Mouse (Mus musculus) adrenal gland (tissue): ENCODE measurements at regions not wholly inside any gene's neighbourhood (a gene's known extent, or its start where the extent isn't known, plus 50 kb on each side); places are given as distances from the start of the nearest gene placed in this dataset.

Experiments used
- intact Hi-C: fragments of 180-260 bp; cut with DNase I; formaldehyde crosslinking; loops from one replicate; pipeline ENCODE4 v1.15.1; 2025

DNA sequence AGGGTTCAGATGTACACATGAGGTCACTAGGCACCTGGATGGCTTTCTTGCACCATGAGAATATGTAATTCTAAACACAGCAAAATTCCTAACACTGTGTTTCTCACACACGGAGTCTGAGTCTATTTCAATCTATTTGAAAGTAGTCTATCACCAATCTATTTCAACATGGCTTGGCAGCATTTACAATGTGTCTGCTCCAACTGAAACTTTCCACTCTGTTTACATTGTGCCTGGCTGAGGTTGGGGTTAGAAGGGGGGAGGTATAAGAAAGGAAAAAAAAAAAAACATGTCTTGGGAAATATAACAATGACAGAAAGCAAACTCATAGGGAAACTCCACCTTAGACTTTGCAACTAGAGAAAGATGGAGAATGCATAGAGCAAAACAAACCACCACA lies 602.9 kb upstream of the Arid1b start:
- intact Hi-C loops, result no loop called here

DNA sequence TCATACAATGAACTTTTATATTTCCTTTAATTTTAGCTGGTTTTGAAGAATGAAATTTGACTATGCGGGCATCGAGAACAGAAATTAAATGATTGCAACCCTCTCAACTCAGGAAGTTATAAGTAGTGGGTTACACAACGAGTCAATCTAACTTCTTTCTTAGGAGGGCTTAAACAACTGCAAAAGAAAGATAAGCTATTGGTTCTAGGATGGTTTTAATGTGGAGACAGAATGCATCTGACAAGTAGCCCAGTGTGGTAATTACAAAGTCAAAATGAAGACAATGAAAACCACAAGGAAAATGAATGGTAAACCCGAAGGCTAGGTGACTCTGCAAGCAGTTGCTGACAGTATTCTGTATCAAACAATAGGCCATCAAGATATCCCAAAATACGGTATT lies 598.0 kb upstream of the Arid1b start:
- intact Hi-C loops, result no loop called here

DNA sequence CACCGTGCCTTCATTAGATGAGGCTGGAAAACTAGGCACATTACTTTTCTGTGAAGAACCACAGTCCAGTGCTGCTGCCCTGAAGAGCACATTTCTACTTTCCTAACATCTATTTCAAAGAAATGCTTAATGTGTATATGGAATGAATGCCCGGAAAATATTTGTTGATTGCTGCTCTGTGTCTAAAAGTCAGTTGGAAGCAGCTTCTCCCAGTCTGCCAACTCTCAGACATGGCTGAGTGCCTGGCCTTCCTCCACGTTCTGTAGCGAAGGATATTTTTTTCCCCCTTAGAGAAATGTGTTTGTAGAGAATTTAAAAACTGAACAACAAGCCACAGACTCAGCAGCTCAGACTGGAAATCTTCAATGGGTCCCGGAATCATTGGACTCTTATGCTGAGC lies 576.4 kb upstream of the Arid1b start:
- intact Hi-C loops, result no loop called here

DNA sequence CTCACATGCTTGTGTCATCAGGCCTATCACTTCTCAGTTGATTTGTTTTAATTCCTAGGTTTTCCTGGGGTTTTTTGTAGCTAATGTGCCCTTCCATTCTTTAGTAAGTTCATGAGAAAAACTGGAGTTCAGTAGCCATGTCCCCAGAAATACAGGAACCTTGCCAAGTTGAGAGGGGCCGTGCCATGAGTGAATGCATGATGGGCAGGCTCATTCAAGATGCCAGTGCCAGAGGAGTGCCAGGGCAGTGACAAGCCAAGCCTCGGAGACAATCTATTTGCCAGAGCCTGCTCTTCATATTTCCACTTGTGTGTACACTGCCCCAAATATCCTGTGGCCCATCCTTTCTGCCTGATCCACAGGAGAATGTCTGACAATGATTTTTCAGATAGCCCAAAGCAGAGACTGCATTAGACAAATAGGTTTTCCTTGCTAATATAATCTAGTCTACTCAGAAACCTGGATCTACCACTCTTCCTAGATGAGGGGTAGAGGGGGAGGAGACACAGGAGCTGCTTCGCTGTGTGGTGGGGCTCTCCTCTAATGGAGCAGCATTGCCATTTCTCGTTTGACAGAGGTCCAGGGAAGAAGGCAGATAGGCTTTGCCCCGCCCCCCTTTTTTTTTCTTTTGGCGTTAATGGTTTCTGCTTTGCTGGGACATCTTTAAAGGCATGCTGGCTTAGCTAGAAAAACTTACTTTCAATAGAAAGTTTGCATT lies 569.5 kb upstream of the Arid1b start:
- intact Hi-C loops, result no loop called here

DNA sequence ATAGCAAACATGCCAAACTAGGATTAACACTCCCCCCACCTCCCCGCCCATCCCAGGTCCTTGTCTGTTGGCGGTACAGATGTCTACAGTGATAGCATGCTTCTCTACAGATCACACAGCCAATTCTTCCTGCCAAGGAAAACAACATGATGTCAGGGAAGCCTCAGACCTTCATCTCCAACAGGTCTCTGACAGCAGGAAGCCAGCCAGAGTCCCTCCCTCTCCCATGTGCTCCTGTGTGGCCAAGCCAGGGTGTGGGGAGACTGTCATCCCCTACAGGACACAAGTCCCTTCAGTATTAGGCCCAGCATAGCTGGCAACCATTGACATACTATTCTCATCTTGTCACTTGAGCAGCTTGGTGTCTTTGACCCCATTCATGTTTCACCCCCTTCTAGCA lies 568.8 kb upstream of the Arid1b start:
- intact Hi-C loops, result no loop called here

DNA sequence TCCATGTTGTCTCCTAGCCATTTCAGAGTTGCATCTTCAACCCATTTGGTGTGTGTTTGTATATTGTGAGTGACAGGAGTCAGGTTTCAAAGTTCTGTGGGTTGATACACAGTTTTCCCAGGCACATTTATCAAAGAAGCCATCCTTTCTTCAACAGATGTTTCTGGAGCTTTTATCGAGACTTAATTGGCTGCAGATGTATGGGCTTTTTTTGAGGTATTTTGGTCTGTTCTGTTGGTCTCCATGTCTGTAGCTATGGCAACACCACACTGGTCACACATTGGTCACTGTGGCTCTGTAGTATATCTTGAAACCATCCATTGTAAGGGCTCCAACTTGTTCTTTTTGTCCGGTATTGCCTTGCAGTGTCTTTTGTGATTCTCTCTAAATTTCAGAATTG lies 565.1 kb upstream of the Arid1b start:
- intact Hi-C loops, result no loop called here

DNA sequence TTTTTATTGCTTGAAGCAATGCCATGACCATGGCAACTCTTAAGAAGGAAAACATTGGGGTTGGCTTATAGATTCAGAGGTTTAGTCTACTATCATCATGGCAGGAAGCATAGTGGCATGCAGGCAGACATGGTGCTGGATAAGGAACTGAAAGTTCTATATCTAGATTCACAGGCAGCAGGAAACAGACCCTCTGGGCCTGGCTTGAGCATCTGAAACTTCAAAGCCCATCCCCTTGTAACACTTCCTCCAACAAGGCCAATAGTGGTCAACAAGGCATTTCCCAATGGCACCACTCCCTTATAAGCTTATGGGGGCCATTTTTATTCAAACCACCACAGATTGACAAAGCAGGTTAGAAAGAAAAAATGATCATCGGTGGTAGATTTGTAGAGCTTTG lies 548.5 kb upstream of the Arid1b start:
- intact Hi-C loops, result no loop called here

DNA sequence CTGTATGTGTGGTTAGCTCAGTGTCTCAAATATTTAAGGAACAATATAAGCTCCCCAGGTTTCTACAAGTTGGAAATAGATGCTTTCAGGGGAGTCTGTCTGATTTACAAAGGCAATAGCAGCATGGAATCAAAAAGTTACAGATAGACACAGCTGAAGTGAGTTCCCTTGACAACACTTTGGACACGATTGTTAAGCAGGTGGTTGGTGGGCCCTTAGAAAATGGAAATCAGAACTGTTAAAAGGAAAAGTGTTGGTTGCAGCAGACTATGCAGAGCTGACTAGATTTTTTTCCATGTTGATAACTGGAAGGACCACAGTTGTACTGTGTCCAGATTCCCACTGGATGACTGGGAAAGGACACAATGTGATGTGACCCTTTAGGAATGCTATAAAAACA lies 536.6 kb upstream of the Arid1b start:
- intact Hi-C loops, result no loop called here

DNA sequence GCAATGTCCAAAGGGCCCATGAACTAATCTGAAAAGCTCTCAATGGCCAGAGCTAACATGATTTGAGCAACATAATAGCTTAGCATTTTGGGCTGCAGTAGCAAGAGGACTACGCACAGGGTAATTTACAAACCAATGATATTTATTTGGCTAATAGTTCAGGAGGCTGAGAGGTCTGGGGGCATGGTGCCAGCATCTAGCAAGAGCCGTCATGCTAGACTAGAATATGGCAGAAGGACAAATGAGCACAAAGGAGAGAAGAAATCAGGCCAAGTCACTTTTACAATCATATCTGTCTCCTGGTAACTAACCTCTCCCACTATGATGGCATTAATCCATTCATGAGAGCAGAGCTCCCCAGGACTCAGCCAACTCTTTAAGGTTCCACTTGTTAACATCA lies 532.6 kb upstream of the Arid1b start:
- intact Hi-C loops, result no loop called here

DNA sequence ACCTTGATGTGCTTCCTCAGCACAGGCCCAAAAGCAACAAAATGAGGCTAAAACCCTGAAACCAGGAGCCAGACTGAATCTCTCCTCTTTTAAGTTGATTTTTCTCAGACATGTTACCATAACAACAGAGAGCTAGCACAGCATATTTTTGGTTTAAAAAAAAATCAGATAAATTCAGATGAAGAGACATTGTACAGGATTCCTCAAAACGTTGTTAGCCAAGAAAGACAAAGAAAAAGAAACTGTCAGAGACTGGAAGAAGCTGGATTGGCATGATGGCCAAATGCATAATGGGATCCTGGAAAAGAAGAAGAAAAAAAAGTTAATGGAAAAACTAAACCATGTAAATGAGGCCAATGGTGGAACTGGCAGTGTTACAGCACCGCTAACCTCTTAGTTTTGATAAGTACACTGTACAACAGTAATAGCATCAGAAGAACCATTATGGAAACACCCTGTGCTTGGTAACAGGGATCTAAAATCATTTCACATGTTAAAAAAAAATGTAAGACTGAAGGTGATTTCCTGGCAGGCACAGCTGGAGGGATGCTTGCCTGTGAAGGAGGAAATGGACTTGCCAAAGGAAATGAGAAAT lies 529.7 kb upstream of the Arid1b start:
- intact Hi-C loops, result no loop called here

DNA sequence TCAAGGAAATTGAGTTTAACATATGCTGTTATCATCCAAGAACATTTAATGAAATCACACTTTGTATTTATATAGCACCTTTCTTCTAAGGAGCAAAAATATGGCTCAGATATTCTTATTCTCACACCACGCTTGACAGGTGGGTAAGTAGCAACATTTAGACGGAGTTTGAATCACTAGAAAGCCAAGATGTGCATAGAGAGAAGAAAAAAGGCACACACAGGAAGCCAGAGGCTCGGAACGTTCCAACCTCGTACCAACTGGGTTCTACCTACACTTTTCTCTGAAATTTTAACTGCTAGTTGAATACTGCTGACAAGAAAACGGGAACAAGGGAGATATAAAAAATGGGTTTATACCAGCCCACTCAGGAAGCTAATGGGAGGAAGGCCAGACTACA lies 528.4 kb upstream of the Arid1b start:
- intact Hi-C loops, result no loop called here

DNA sequence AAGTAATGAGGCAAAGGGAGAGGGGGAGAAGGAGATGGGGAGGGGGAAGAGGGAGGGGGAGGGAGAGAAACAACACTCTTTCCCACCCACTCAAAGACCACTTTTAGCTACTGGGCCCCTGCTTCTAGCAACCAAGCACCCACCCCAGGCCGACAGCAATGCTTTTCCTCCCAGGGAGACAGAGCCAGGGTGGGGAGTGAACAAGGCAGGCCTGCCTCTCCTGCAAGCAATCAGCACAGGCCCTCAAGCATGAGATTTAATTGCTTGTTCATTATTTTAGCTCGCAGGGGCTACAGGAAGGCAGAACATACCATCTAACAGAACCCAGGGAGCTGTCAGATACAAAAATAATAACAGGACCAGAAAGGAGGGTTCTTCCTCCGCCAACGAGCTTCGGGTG lies 521.7 kb upstream of the Arid1b start:
- intact Hi-C loops, result no loop called here

DNA sequence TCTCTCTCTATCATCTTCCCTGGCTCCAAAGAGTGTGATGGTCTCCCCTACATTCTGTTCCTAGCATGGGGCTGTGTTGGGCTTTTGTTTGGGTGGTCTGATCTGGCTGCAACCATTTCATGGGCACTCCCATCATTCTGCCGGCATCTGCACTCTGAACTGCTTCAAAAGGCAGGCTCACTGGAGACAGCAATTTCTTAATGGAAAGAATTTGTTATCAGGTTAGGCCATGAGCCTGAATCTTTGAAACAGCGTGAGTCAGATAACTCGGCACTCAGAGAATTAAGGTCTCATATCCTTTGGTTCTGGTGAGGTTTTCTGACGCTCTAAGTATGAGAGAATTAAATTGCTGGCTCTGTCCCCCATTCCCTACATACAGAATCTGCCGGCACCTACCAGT lies 519.8 kb upstream of the Arid1b start:
- intact Hi-C loops, result no loop called here

DNA sequence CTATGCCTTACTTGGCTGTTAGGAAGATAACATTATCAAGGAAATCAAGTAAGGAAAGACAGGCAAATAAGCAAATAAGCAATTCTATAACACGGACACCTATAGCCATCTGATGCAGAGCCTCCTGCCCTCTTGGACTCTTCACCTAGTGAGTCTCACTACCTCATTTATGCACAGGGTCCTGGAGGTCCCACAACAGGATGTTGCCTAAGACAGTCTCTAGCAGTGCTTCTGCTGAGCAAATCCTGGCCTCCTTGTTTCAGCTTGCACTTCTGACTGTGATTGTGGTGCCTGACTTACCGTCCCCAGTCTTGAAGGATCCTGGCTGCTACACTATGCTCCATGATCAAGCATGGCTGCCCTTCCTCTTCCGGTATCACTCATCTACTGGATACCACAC lies 518.5 kb upstream of the Arid1b start:
- intact Hi-C loops, result no loop called here

DNA sequence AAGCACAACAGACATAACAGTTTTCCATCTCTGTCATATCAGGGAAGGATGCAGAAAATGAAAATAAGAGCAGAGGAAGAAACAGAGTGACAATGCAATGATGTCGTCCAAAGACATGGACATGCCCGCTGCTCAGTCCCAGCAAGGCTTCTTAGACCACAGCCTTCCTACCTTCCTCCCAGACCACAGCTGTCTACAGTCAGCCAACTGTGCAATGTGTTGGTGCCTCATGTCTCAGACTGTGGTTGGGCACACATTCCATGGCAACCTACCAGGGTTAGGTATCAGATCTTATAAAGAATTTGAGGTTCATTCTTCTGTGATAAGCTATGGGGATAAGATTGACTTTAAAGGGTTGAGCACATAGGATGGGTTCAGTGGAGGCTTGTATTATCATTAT lies 499.7 kb upstream of the Arid1b start:
- intact Hi-C loops, result no loop called here

DNA sequence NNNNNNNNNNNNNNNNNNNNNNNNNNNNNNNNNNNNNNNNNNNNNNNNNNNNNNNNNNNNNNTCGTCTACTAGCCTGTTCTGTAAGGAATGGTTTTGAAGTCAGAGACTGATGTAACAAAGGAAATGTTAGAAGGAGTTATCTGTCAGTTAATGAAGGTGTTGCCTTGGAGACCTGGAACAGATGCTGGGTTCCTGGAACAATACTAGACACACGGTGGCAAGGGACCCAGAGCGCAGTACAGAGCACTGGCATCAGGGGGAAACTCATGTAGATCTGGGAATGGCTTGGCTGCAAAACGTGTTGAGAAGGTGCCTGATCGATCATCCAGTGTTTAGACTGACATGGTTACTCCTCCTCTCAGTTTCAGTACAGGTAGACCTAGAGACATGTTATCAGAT lies 493.6 kb upstream of the Arid1b start:
- intact Hi-C loops, result loop anchor here (10.0 kb wide), 1 partner anchor 276 kb away; no protein-coding TSS in a partner anchor

DNA sequence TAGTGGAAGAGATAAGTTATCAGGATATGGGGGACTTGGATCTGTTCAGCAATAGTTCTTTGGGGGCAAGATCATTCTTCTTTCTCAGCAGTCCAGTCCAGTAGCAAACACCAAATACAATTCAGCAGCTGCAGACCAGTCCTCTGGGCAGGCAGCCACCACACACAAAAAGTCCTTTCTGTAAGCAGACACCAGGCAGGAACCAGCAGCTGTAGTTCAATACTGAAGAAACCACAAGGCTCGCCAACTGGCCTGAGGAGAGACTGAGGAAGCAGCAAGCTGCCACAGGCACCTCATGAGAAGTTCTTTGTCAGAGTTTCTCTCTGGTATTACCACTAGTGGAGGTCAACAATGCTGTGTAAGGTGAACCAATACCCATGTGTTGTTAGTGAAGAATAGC lies 493.1 kb upstream of the Arid1b start:
- intact Hi-C loops, result loop anchor here (10.0 kb wide), 1 partner anchor 276 kb away; no protein-coding TSS in a partner anchor

DNA sequence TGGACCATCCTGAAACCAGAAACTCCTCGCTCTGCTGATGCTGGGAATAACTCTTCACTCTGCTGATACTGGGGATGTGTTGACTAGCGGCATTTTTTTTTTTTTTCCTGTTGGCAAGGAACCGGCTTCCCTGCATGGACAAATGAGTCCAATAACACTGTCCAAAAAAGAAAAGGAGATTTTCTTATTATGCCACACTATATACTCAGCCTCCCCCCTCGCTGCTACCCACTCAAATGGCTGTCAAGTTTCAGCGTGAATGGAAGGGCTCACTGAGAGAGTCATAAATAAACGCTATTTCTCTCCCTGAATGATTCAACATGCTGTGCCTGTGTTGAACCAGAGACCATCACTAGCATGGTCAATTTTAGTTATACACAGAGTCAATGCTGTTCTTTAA lies 489.2 kb upstream of the Arid1b start:
- intact Hi-C loops, result loop anchor here (10.0 kb wide), 1 partner anchor 280 kb away; no protein-coding TSS in a partner anchor

DNA sequence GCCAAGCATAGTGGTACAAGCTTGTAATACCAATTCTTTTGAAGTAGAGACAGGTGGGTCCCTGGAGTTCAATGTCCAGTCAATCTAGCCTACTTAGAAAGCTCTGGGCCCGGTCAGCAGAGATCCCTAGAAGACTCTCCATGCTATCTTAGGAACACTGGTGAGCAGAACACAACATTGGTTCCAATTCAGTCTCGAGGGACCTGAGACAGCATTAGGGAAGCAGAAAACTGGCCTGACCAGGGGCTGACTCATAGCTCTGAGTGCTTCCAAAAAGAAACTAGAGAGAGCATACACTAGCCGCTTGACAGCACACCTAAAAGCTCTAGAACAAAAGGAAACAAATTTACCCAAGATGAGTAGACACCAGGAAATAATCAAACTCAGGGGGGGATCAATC lies 484.6 kb upstream of the Arid1b start:
- intact Hi-C loops, result loop anchor here (10.0 kb wide), 1 partner anchor 285 kb away; no protein-coding TSS in a partner anchor

DNA sequence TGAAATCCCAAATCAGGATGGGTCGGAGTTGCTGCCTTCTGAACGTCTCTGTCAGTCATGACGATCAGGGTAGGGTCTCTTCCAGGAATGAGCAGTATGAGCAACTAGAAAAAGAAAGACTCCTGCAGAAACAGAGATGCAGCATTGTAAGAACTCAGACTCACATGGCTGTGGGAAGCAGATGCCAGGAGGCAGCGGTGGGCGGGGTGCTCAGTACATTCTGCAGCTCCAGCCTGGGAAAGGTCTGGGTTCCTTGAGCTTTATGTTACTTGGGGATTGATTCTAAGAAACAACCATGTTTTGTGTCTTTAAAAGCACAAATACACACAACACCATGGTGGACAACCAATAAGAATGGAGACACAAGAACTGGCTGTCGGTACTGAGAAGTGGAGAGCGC lies 478.0 kb upstream of the Arid1b start:
- intact Hi-C loops, result no loop called here

DNA sequence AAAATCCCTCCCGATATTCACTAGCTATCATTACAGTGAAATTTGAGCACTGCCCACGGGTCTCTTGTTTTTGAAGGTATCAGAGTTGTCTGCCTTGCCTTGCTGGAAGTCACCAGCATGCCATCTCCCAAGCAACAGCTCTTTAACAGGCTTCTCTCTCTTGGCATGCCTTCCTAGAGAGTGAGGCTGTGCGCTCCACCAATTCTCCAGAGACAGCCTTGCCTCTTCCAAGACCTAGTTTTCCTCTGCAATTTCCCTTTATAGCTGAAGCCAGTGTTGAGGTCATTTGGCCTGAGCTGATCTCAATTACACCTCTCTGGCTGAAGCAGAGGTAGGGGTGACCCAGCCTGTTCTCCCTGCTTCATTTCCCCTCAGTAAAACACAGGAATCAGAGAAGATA lies 477.3 kb upstream of the Arid1b start:
- intact Hi-C loops, result no loop called here

DNA sequence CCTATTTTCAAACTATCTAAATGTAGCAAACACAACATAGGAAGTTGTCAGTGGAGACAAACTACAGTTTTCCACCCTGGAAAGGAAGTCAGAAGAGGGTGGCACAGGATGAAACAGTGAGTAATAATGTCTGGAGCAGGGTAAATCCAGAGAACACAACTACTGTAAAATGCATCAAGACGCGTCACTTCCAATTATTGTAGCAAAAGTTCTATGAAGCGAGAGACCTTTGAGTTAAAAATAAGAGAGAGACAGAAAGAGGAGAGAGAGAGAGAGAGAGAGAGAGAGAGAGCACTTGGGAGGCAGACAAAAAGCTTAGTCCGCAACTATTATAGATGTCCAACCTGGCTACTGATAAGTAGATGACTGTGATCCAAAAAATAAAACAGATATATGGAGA lies 473.1 kb upstream of the Arid1b start:
- intact Hi-C loops, result no loop called here

DNA sequence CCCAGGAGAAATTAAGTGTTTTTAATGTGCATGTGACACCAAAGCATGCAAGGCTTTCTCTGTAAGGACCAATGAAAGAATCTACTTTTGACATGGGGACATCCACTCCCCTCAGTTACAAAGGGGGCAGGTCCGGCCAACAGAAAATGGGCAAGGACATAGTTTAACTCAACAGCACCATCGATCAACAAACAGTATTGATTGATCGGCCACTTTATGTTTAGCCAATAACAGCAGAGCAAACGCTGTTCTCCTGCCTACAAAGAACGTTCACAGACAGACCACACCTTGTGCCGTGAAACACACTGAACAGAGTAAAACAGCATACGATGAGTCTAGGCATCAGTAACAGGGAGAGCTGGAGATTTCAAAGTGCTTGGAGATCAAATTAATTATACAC lies 467.7 kb upstream of the Arid1b start:
- intact Hi-C loops, result no loop called here
